Mouse (Mus musculus) mature B cell (primary cell): ENCODE results near the gene Hspb9.

Experiments
- in situ Hi-C: fragments of 300-500 bp; cut with MboI; formaldehyde crosslinking; loops from 2 replicates; pipeline ENCODE4 v1.14.3; 2019

The Hspb9 gene

GRCm38 (mm10) chr11:100759611-100760233 is 46.1 kb downstream of the Hspb9 start, which contains the start of gene Kcnh4:
TSS of gene Kcnh4 (minus strand) at chr11:100759942.
- in situ Hi-C loops: no loop called here

- in situ Hi-C loops: no loop called here
These were observed 47.9 kb downstream of the Hspb9 start for GRCm38 (mm10) chr11:100761547-100762045.

- in situ Hi-C loops: no loop called here
These were observed 49.2 kb downstream of the Hspb9 start, which contains the start of gene Hcrt for GRCm38 (mm10) chr11:100762831-100763230. TSS of gene Hcrt (minus strand) at chr11:100762931.
